Mouse (Mus musculus) urinary bladder, adult 18-20 months (tissue): Measurements from ENCODE around the gene Grid2ip.

Source experiments
- DNase-seq, 2 experiments: peaks; one replicate each; pipeline ENCODE4 v3.0.0; 2022; ENCODE audit warnings: low spot score in 2 of 2, mixed read lengths in 2 of 2

Grid2ip gene

GRCm38 (mm10) chr5:143410841-143411395, 53.8 kb downstream of the Grid2ip start:
- no peak for DNase-seq

- no peak for DNase-seq
Observed at GRCm38 (mm10) chr5:143421484-143421883, 64.3 kb downstream of the Grid2ip start.

- DNase-seq, result no peak
Observed at GRCm38 (mm10) chr5:143422990-143423389, 65.9 kb downstream of the Grid2ip start.

- DNase-seq, result peak in 1 of 2 experiments; percentile 51
Observed at GRCm38 (mm10) chr5:143423899-143424519, 66.9 kb downstream of the Grid2ip start.

GRCm38 (mm10) chr5:143434421-143434820, 77.3 kb downstream of the Grid2ip start:
- DNase-seq, result peak; percentile 40 to 44

GRCm38 (mm10) chr5:143441298-143441697, 84.2 kb downstream of the Grid2ip start:
- no peak for DNase-seq

- no peak for DNase-seq
Observed at GRCm38 (mm10) chr5:143441753-143442152, 84.6 kb downstream of the Grid2ip start.
